Mouse (Mus musculus): Measurements from ENCODE around the gene Stac3.

GRCm38 (mm10) chr10:127527481-127527880 lies 26.0 kb downstream of the Stac3 start:
- no peak for TF ChIP-seq CTCF (IDR thresholded peaks at IDR 0.05)
- TF ChIP-seq EP300 (IDR thresholded peaks at IDR 0.05): no peak
